Mouse (Mus musculus): ENCODE data around the gene Camk1d.

- no peak for TF ChIP-seq POLR2A (IDR thresholded peaks at IDR 0.05; ENCODE audit: borderline replicate concordance, insufficient read depth, low read length)
- no peak for TF ChIP-seq CTCF (IDR thresholded peaks at IDR 0.05; ENCODE audit: borderline replicate concordance, insufficient read depth, low read depth, low read length)
Measured at GRCm38 (mm10) chr2:5572314-5573006, 141.9 kb downstream of the Camk1d start.
